Mouse (Mus musculus): ENCODE results near the gene Efcab9.

DNA sequence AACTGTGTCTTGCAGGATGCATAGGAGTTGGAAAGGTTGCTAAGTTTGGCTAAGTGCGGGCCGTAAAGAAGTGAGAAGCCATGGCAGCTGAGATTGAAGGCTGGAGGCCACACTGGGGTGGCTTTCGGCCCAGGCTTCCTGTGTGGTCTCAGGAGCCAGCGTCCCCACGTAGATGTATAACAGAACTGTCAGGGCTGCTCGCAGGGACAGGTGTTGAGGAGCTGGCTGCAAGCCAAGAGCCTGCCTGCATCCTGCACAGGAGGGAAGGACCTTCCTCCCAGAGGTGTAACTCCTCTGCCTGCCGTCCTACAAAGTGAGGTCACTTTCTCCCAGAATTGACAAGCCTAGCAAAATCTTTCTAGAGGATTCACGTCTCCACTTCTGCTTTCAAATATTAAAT, 26.8 kb upstream of the Efcab9 start:
- TF ChIP-seq CTCF (IDR thresholded peaks at IDR 0.05; ENCODE audit: control insufficient read depth, insufficient read depth, insufficient replicate concordance, low read depth, low read length) (no peak), POLR2A (IDR thresholded peaks at IDR 0.05; ENCODE audit: control insufficient read depth, low read depth, low read length) (no peak)
